Mouse (Mus musculus): ENCODE measurements around the gene Gm5426. TPM values are rescaled to one million over a fixed set of nuclear protein-coding genes. Genes with fewer than 3 reads are reported as not detected.

Gm5426 gene
- polyA plus RNA-seq, 1 experiment: not detected

Other genes starting within 250 kb of the Gm5426 start
- gene Eea1, start 196.0 kb upstream of the Gm5426 start, polyA plus RNA-seq (2012; rRNA removed): 13.3 and 14.9 TPM in 2 replicates

Measured in frontal cortex, adult 2 months (tissue).